ENCODE assay signal across 8 mouse cellular contexts in the genomic region with DNA sequence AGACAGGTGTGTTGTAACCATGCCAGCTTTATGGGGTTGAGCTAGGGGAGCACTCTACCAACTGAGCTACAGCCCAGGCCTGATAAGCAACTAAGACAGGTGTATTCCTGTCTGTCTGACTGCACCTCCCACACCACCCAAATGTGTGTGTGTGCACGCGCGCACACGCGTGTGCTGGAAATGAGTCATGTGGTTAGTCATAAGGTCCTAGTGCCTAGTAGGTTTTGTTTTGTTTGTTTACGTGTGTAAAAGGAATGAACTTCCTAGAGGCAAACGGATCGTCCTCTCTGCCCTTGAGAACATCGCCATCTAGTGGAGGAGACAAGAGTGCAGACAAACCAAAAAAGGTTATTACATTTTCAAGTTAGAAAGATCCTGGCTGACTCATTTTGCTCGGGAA. TPM values are rescaled to one million over a fixed set of nuclear protein-coding genes. Genes with fewer than 3 reads are reported as not detected.
DNase-seq lines count a peak whose midpoint lies in the region; ATAC-seq lines count a peak whose summit lies in the region.

No protein-coding gene starts in this region.

- DNase-seq in left cerebral cortex, postnatal 14 days (ENCODE audit: low spot score in 2 of 2) = peak; percentile 64 to 66
- no peak for DNase-seq in left cerebral cortex, postnatal 4 days
- DNase-seq in WW6 (ENCODE audit: low read depth, low spot score) = peak; percentile 42
- peak; percentile 39 for DNase-seq in fibroblast of lung, adult 2 months (ENCODE audit: low read depth)
- DNase-seq in neural tube, embryonic 11.5 days (ENCODE audit: low spot score) = peak; percentile 51
- no peak for DNase-seq in frontal cortex, postnatal 10 days (ENCODE audit: low spot score in 2 of 2)

- H3K36me3 ChIP-seq in liver, embryonic 16.5 days (ENCODE audit: control insufficient read depth, insufficient read depth) = no peaks in the 10 kb centered on the region
- no peaks in the 10 kb centered on the region for H3K36me3 ChIP-seq in neural tube, embryonic 11.5 days (ENCODE audit: control insufficient read depth, insufficient read depth, low read length)

- H3K27ac ChIP-seq in liver, embryonic 16.5 days (ENCODE audit: low read length) = no peak overlapping the region
- no peak overlapping the region for H3K27ac ChIP-seq in neural tube, embryonic 11.5 days (ENCODE audit: low read depth, low read length)

- H3K9ac ChIP-seq in liver, embryonic 16.5 days (ENCODE audit: low read depth, low read length) = no peak overlapping the region
- H3K9ac ChIP-seq in neural tube, embryonic 11.5 days (ENCODE audit: low read length) = no peak overlapping the region

- H3K4me1 ChIP-seq in liver, embryonic 16.5 days (ENCODE audit: control insufficient read depth, low read depth, low read length) = peaks cover 2% of the 10 kb centered on the region
- H3K4me1 ChIP-seq in neural tube, embryonic 11.5 days (ENCODE audit: control insufficient read depth, insufficient read depth, low read length) = no peaks in the 10 kb centered on the region

- ATAC-seq in inflammation-experienced regulatory T-cells, adult 6 months = peak; percentile 64
- ATAC-seq in liver, embryonic 16.5 days (ENCODE audit: low read depth) = 0 out of 2 replicates have a peak, but pooled peaks have one; percentile 32
- ATAC-seq in neural tube, embryonic 11.5 days (ENCODE audit: insufficient read depth, low FRiP score, low TSS enrichment) = no peak

- intact Hi-C loops in left cerebral cortex, postnatal 14 days (cut with DNase I) = loop anchor here (5.0 to 10.0 kb wide), 3 partner anchors 226 to 369 kb away; no protein-coding TSS in a partner anchor
- intact Hi-C loops in left cerebral cortex, postnatal 4 days (cut with DNase I) = loop anchor here (10.0 kb wide), 2 partner anchors 289 to 349 kb away; partner anchors contain the start of gene Marc2

- 4% methylated on average over 10 of the region's 10 CpGs for WGBS in liver, embryonic 16.5 days (ENCODE audit: insufficient replicate concordance)
- WGBS in neural tube, embryonic 11.5 days = 12% methylated on average over 10 of the region's 10 CpGs

- H3K9me3 ChIP-seq in liver, embryonic 16.5 days (replicated peaks; ENCODE audit: control insufficient read depth, low read length) = no peaks in the 10 kb centered on the region
- no peaks in the 10 kb centered on the region for H3K9me3 ChIP-seq in neural tube, embryonic 11.5 days (ENCODE audit: control insufficient read depth, low read length)

- no peak overlapping the region for H3K4me3 ChIP-seq in liver, embryonic 16.5 days (ENCODE audit: low read depth, low read length)
- no peak overlapping the region for H3K4me3 ChIP-seq in neural tube, embryonic 11.5 days (ENCODE audit: low read depth, low read length)

- H3K4me2 ChIP-seq in liver, embryonic 16.5 days (ENCODE audit: low read depth, low read length) = peak overlapping the region; percentile 38
- H3K4me2 ChIP-seq in neural tube, embryonic 11.5 days (ENCODE audit: low read depth) = no peak overlapping the region

- no peaks in the 10 kb centered on the region for H3K27me3 ChIP-seq in liver, embryonic 16.5 days (ENCODE audit: control insufficient read depth, insufficient read depth, low read depth, low read length)
- no peaks in the 10 kb centered on the region for H3K27me3 ChIP-seq in neural tube, embryonic 11.5 days (ENCODE audit: control insufficient read depth, insufficient read depth, low read length)

RNA-seq across cellular contexts. Expression of gene Rab3gap2, which starts 10.4 kb away (rescaled TPM):
- 10 to 100 TPM; 65.2 to 71.2 TPM for total RNA-seq in left cerebral cortex, postnatal 14 days (2021)
- 10 to 100 TPM; 51.9 to 52.7 TPM for total RNA-seq in left cerebral cortex, postnatal 4 days (2021)
- polyA plus RNA-seq in inflammation-experienced regulatory T-cells, adult 6 months (2017; shearing (Covaris generic)) = 10 to 100 TPM; 12.7 to 16.1 (median 15.8) TPM
- polyA plus RNA-seq in liver, embryonic 16.5 days (2015; fragmentation: Nextera tagmentation; extraction: Ambion mirVana) = 13.4 and 13.8 TPM in 2 replicates
- 24.9 and 26.4 TPM in 2 replicates for polyA plus RNA-seq in neural tube, embryonic 11.5 days (2014; fragmentation: Nextera tagmentation; extraction: Ambion mirVana)

Comparison
In these comparisons a context has a peak if more than half of its experiments do, and no peak if none do; other contexts are left out.
1. DNase-seq: peak in left cerebral cortex, postnatal 14 days (2 of 2), WW6 (single experiment), fibroblast of lung, adult 2 months (single experiment) and neural tube, embryonic 11.5 days (single experiment); none in left cerebral cortex, postnatal 4 days (single experiment) and frontal cortex, postnatal 10 days (0 of 2).